Mouse (Mus musculus): ENCODE measurements at regions not wholly inside any gene's neighbourhood (a gene's known extent, or its start where the extent isn't known, plus 50 kb on each side); places are given as distances from the start of the nearest gene placed in this dataset.

DNA sequence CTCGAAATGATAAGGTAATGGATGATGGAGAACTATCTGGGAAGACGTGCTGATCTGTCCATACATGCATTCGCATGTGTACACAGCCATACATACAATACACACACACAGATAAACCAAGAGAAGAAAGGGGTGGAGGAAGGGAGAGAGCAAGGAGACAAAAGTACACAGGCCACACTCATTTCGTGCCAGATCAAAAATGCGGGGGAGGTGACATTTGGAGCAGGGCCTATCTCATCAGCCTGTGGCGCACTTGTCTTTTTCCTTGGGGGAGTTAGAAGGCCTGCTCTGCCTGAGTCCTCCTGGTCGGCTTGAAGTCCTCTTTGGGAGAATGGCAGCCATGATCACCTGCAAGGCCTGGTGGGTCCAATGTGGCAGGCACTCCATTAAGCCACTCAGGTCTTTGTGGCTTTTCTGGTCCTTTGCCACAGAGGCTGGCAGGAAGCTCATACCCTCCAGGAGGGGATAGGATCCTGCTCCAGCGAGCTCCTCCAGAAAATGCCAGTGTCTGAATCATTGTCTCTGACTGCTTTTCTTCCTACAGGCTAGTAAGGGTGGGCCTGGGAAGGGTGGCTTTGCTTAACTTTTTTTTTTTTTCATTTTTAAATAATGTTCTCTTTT lies 203.0 kb upstream of the Spdye4c start:
- TF ChIP-seq POLR2A (IDR thresholded peaks at IDR 0.05; ENCODE audit: extremely low read depth, insufficient read depth, low read length) = no peak
- no peak for TF ChIP-seq CTCF (IDR thresholded peaks at IDR 0.05; ENCODE audit: low read depth, low read length)
